Comparison of ENCODE assay signal across 22 mouse cellular contexts in the genomic region with DNA sequence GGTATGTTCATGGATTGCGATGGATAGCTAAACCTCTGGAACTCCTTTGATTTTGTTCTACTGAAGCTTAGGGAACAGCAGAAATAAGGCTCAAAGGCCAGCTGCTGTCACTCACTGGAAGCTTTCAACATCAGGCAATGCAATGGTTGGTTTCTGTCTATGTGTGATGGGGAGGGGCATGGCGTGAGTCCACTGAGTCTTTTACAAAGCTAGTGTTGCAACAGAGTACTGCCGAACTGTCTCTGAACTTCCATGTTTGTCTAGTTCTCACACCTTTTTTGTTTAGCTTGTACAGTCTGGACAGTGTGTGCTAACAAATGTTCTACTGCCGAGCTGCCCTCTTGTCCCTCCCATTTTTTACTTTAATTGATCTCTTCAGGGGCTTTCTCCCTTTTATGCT.
DNase-seq lines count a peak whose midpoint lies in the region; ATAC-seq and TF ChIP-seq lines count a peak whose summit lies in the region.
"Had no signal": no experiment of that assay in that cellular context is flagged by ENCODE, and none has a peak within 500 bp of the region (broad histone marks: within the 10 kb centered on the region; RNA-seq: fewer than 3 reads in every experiment).

No protein-coding gene starts in this region.

- no peaks in the 10 kb centered on the region for H3K36me3 ChIP-seq in liver, embryonic 13.5 days
- no peaks in the 10 kb centered on the region for H3K36me3 ChIP-seq in lung, postnatal 0 days (ENCODE audit: insufficient read depth, low read length)
- H3K36me3 ChIP-seq: heart, embryonic 12.5 days; midbrain, embryonic 10.5 days had no signal

- 51% methylated on average over 4 of the region's 4 CpGs for WGBS in liver, embryonic 13.5 days (ENCODE audit: insufficient replicate concordance)
- 32% methylated on average over 4 of the region's 4 CpGs for WGBS in lung, postnatal 0 days

- no peak overlapping the region for H3K4me3 ChIP-seq in liver, embryonic 13.5 days (replicated peaks)
- H3K4me3 ChIP-seq in lung, postnatal 0 days (ENCODE audit: low read depth, low read length) = no peak overlapping the region
- H3K4me3 ChIP-seq: heart, embryonic 12.5 days; midbrain, embryonic 10.5 days; myocyte had no signal

- H3K4me2 ChIP-seq in liver, embryonic 13.5 days = no peak overlapping the region
- H3K4me2 ChIP-seq in lung, postnatal 0 days (replicated peaks; ENCODE audit: low read depth, low read length) = no peak overlapping the region
- H3K4me2 ChIP-seq: heart, embryonic 12.5 days had no signal

- H3K27ac ChIP-seq in liver, embryonic 13.5 days = no peak overlapping the region
- H3K27ac ChIP-seq in lung, postnatal 0 days (ENCODE audit: low read length) = no peak overlapping the region
- H3K27ac ChIP-seq: macrophage; midbrain, embryonic 10.5 days had no signal

- no peaks in the 10 kb centered on the region for H3K4me1 ChIP-seq in liver, embryonic 13.5 days (replicated peaks)
- no peaks in the 10 kb centered on the region for H3K4me1 ChIP-seq in lung, postnatal 0 days (ENCODE audit: insufficient read depth, low read depth, low read length)
- H3K4me1 ChIP-seq: heart, embryonic 12.5 days; midbrain, embryonic 10.5 days had no signal

- DNase-seq in adrenal gland, postnatal 14 days = peak; percentile 10
- DNase-seq in adrenal gland, adult 8-10 months = no peak
- peak; percentile 14 for DNase-seq in gonadal fat pad, adult 2 months (ENCODE audit: low read depth)
- DNase-seq in liver, embryonic 13.5 days = no peak
- peak; percentile 72 for DNase-seq in lung, postnatal 0 days (ENCODE audit: low spot score)
- DNase-seq in spleen, postnatal 4 days (ENCODE audit: low spot score in 2 of 2) = no peak
- DNase-seq in kidney, adult 18-20 months = no peak
- no peak for DNase-seq in embryo, embryonic 10.5 days (ENCODE audit: low spot score)
- DNase-seq: cerebellum, adult 8-10 months; cerebellum, postnatal 36 days; gastrocnemius, postnatal 10 days; heart, adult 11 months; right cerebral cortex, postnatal 4 days; thymus, adult 2 months; thymus, postnatal 4 days had no signal

- H3K9ac ChIP-seq in liver, embryonic 13.5 days = no peak overlapping the region
- H3K9ac ChIP-seq in lung, postnatal 0 days (replicated peaks; ENCODE audit: low read depth) = no peak overlapping the region
- H3K9ac ChIP-seq: heart, embryonic 12.5 days had no signal

- peak; percentile 90 for ATAC-seq in liver, embryonic 13.5 days (ENCODE audit: low read depth)
- ATAC-seq in lung, postnatal 0 days = peak; percentile 68
- ATAC-seq: forebrain, embryonic 14.5 days; intestine, postnatal 0 days; midbrain, embryonic 16.5 days had no signal

- no peaks in the 10 kb centered on the region for H3K9me3 ChIP-seq in liver, embryonic 13.5 days (replicated peaks)
- no peaks in the 10 kb centered on the region for H3K9me3 ChIP-seq in lung, postnatal 0 days (ENCODE audit: low read length)
- H3K9me3 ChIP-seq: heart, embryonic 12.5 days; midbrain, embryonic 10.5 days had no signal

- TF ChIP-seq EP300 in lung, postnatal 0 days (IDR thresholded peaks at IDR 0.05) = no peak

- TF ChIP-seq CTCF in lung, postnatal 0 days (IDR thresholded peaks at IDR 0.05) = no peak

- no peaks in the 10 kb centered on the region for H3K27me3 ChIP-seq in liver, embryonic 13.5 days
- no peaks in the 10 kb centered on the region for H3K27me3 ChIP-seq in lung, postnatal 0 days (replicated peaks; ENCODE audit: insufficient read depth, low read length)
- H3K27me3 ChIP-seq: heart, embryonic 12.5 days had no signal

Comparison
In these comparisons a context has a peak if more than half of its experiments do, and no peak if none do; other contexts are left out.
1. DNase-seq: peak in adrenal gland, postnatal 14 days (single experiment), gonadal fat pad, adult 2 months (single experiment) and lung, postnatal 0 days (single experiment); none in adrenal gland, adult 8-10 months (single experiment), liver, embryonic 13.5 days (single experiment), spleen, postnatal 4 days (0 of 2), kidney, adult 18-20 months (single experiment) and embryo, embryonic 10.5 days (single experiment).